Mouse (Mus musculus): ENCODE data around the gene Gpsm3.

DNA sequence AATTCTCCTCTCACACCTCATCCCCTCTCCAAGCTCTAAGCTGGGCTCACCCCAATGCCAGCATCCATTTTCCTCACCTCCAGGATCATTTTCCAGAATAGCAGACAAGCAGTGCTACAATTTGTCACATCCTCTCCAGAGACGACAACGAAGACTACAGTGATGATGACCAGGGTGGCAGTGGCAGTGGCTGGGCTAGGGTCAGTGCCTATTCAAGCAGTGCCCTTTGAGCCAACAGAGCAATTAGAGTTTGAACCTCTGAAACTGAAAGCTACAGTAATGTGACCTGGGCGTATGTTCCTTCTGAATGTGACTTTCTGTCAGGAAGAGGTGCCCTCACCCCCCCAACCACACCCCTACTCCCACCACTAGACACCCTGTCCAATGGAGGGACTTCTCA is 40.5 kb upstream of the Gpsm3 start:
- TF ChIP-seq CTCF (conservative IDR thresholded peaks at IDR 0.05; ENCODE audit: insufficient read depth, insufficient read length, low read depth, low read length) (no peak), POLR2A (IDR thresholded peaks at IDR 0.05; ENCODE audit: low read depth, low read length) (no peak)
